Mouse (Mus musculus) ES-E14 (cell line): ENCODE data around the gene Tnfrsf11a. TPM values are rescaled to one million over a fixed set of nuclear protein-coding genes. Genes with fewer than 3 reads are reported as not detected.

ENCODE experiments used
- DNase-seq: peaks from one replicate; pipeline ENCODE4 v3.0.0-alpha.2; 2013; ENCODE audit warnings: low read depth, low spot score
- H3K27ac ChIP-seq: 2 replicates; pipeline ENCODE4 v1.5.1; 2012; ENCODE audit warnings: low read depth, mild to moderate bottlenecking, low read length, moderate library complexity, mixed read lengths; ENCODE audit not compliant: poor library complexity, insufficient read depth, severe bottlenecking
- H3K36me3 ChIP-seq: 2 replicates; pipeline ENCODE4 v1.6.1; 2012; ENCODE audit warnings: mild to moderate bottlenecking, low read length, moderate library complexity, mixed read lengths; ENCODE audit not compliant: control insufficient read depth, poor library complexity, insufficient read depth, severe bottlenecking
- H3K4me1 ChIP-seq, 2 experiments: fragments of 150-350 bp in 1 of 2; sonication (generic) in 1 of 2; 2 replicates each; pipeline ENCODE4 v1.6.1; 2012; ENCODE audit warnings: low read length in 2 of 2, mild to moderate bottlenecking in 1 of 2, mixed read lengths in 1 of 2; ENCODE audit not compliant: control insufficient read depth in 2 of 2, insufficient read depth in 2 of 2, poor library complexity in 1 of 2
- H3K4me3 ChIP-seq, 2 experiments: fragments of 150-350 bp in 1 of 2; sonication (generic) in 1 of 2; 2 replicates each; pipeline ENCODE4 v1.5.1; 2012; ENCODE audit warnings: low read length in 2 of 2, low read depth in 1 of 2, mild to moderate bottlenecking in 1 of 2, mixed read lengths in 1 of 2; ENCODE audit not compliant: insufficient read depth in 1 of 2, poor library complexity in 1 of 2, severe bottlenecking in 1 of 2
- H3K9ac ChIP-seq: 2 replicates; pipeline ENCODE4 v1.6.1; 2012; ENCODE audit warnings: low read depth, mild to moderate bottlenecking, low read length, mixed read lengths; ENCODE audit not compliant: poor library complexity, insufficient read depth, severe bottlenecking
- H3K9me3 ChIP-seq: fragments of 150-350 bp; sonication (generic); 2 replicates; pipeline ENCODE4 v1.6.1; 2012; ENCODE audit warnings: low read depth, mild to moderate bottlenecking, low read length; ENCODE audit not compliant: control insufficient read depth, insufficient read depth
- CHD2 ChIP-seq: IDR thresholded peaks from 2 replicates; pipeline ENCODE4 v1.6.1; 2014; ENCODE audit warnings: mild to moderate bottlenecking, low read depth, low read length, inconsistent platforms
- HCFC1 ChIP-seq: IDR thresholded peaks from 2 replicates; pipeline ENCODE4 v1.6.1; 2012; ENCODE audit warnings: low read length, inconsistent platforms, borderline replicate concordance; ENCODE audit not compliant: insufficient read depth
- MAFK ChIP-seq: IDR thresholded peaks from 2 replicates; pipeline ENCODE4 v1.6.1; 2014; ENCODE audit warnings: mild to moderate bottlenecking, low read depth, low read length, inconsistent platforms; ENCODE audit not compliant: insufficient read depth
- ZC3H11A ChIP-seq: IDR thresholded peaks from 2 replicates; pipeline ENCODE4 v1.6.1; 2012; ENCODE audit warnings: low read depth, mild to moderate bottlenecking, inconsistent platforms, low read length, borderline replicate concordance
- ZNF384 ChIP-seq: IDR thresholded peaks from 2 replicates; pipeline ENCODE4 v1.6.1; 2012; ENCODE audit warnings: low read depth, low read length, inconsistent platforms
- in situ Hi-C, 2 experiments: fragments of 600-800 bp; cut with MboI; formaldehyde crosslinking; loops; one replicate each; pipeline ENCODE4 v1.15.1; 2025; ENCODE audit warnings: low sequenced_read_pairs in 2 of 2, inconsistent platforms in 1 of 2; ENCODE audit not compliant: unreplicated experiment in 2 of 2
- total RNA-seq: library from RNA; depleted of rRNA; stranded (reverse); fragments of 300-350 nt; gene quantifications from 2 replicates; pipeline ENCODE4 v1.2.3, GENCODE M21; 2012

Gene Tnfrsf11a
- total RNA-seq, 1 experiment: 2.1 TPM

DNA sequence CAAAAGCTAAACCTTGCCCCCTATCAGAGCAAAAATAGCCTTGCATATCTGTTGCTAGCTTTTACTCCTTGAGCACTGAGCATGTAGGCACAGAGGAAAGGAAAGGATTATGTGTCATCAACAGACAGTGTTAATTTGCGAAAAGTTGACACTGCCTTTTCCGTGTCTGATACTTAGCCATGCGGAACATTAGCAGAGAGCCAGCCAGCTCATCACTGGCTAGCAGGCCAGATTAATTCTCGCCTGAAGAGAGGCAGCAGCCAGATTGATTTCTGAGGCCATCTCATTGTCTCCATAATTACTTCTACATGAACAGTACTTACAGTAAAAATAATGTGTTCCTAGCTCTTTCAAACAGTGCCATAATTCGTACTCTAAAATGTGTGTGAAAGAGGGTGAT, 48.7 kb downstream of the Tnfrsf11a start:
- TF ChIP-seq MAFK (no peak), CHD2 (no peak), ZNF384 (no peak), HCFC1 (no peak), ZC3H11A (no peak)
- Histone ChIP-seq H3K4me3 (no peak overlapping the region), H3K9ac (no peak overlapping the region), H3K9me3 (no peaks in the 10 kb centered on the region), H3K4me1 (no peaks in the 10 kb centered on the region), H3K27ac (no peak overlapping the region), H3K36me3 (no peaks in the 10 kb centered on the region)
- in situ Hi-C loops: no loop called here
- DNase-seq: no peak

DNA sequence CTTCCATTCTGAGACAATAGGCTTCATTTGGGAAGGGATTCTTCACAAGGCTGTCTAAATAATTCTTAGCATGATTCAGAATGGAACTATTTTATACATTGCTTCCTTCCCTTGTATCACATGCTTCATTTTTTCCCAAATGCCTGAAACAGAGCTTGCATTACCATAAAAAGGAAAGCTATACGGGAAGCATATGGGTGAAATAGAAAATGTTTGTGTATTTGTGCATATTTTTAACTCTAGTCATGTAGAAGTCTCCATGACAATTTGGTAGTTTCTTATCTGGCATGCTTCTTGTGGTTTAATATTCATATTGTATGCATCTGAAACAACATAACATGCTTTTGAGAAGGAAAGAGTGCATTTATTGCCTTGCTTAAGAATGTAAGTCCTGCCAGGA, 52.3 kb downstream of the Tnfrsf11a start:
- in situ Hi-C loops: no loop called here
- H3K27ac ChIP-seq: no peak overlapping the region
- no peak overlapping the region for H3K9ac ChIP-seq
- TF ChIP-seq ZC3H11A: no peak
- no peak for TF ChIP-seq MAFK
- no peak for TF ChIP-seq HCFC1
- no peak for TF ChIP-seq CHD2
- no peak for TF ChIP-seq ZNF384
- no peaks in the 10 kb centered on the region for H3K4me1 ChIP-seq
- H3K36me3 ChIP-seq: no peaks in the 10 kb centered on the region
- no peak for DNase-seq
- H3K4me3 ChIP-seq: no peak overlapping the region
- no peaks in the 10 kb centered on the region for H3K9me3 ChIP-seq

DNA sequence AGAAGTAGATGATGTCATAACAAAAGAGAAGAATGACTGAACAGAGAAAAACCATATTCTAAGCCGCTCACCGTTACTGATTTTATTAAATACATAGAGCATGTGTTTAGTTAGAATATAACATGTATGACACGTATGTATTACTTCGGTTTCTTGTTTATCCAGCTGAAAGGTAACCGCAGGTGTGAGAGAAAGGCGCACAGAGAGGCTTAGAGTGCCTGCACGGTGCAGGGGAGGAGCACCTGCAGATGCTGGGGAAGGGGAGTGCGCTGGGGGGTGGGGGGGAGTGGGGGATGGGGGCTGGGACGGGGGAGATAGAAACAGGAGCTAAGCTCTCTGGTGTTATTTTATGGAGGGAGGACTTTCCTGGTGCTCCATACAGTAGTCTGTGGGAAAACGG, 62.4 kb downstream of the Tnfrsf11a start:
- H3K9me3 ChIP-seq: no peaks in the 10 kb centered on the region
- DNase-seq: no peak
- H3K36me3 ChIP-seq: no peaks in the 10 kb centered on the region
- no peak overlapping the region for H3K27ac ChIP-seq
- no peak overlapping the region for H3K4me3 ChIP-seq
- TF ChIP-seq ZNF384: no peak
- TF ChIP-seq ZC3H11A: no peak
- TF ChIP-seq MAFK: no peak
- no peak for TF ChIP-seq CHD2
- no peak for TF ChIP-seq HCFC1
- in situ Hi-C loops: no loop called here
- H3K4me1 ChIP-seq: peaks cover 0 to 5% of the 10 kb centered on the region in 2 experiments; a peak in 1 of 4 replicates
- H3K9ac ChIP-seq: no peak overlapping the region

DNA sequence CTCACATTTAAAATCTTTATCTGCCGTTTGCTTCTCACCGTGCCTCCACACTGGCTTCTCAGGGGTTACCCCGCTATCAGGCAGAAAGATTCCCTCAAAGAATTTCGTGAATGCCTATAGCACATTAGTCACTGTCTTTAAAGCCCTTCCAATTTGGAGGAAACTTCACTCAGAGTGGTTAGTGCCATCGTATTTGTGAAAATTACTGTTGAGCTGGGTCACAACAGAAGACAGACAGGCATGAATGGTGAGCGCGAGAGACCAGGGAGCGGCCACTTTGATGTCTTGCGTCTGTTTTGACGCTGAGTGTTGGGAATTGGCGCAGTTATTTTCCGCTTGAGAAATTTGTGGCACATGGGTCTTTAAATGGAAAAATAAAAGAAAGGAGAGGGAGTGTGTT, 62.9 kb downstream of the Tnfrsf11a start:
- Histone ChIP-seq H3K9ac (no peak overlapping the region), H3K4me3 (no peak overlapping the region), H3K36me3 (no peaks in the 10 kb centered on the region), H3K27ac (no peak overlapping the region), H3K4me1 (peaks cover 0 to 5% of the 10 kb centered on the region in 2 experiments; a peak in 1 of 4 replicates), H3K9me3 (no peaks in the 10 kb centered on the region)
- TF ChIP-seq ZC3H11A (no peak), CHD2 (no peak), HCFC1 (no peak), ZNF384 (no peak), MAFK (no peak)
- no peak for DNase-seq
- in situ Hi-C loops: no loop called here

DNA sequence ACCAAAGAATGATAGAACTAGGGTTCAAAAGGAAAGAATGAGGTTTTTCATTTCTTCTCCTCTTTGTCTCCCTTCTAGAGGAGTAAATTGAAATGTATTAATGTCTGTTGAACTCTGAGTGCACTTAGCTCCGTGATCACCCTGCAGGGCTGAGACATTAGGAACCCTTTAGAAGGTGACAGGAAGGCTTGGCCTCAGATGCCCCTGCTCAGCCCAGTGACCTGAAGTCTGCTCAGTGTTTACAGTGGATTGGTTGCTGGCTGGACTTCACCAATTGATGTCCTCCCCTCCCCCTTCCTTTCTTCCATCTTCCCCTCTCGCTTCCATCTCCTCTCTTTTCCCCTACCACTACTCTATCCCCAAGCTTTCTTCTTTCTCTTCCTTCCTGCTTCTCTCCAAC, 63.3 kb downstream of the Tnfrsf11a start:
- H3K9me3 ChIP-seq: no peaks in the 10 kb centered on the region
- DNase-seq: no peak
- no peak overlapping the region for H3K27ac ChIP-seq
- TF ChIP-seq MAFK: no peak
- TF ChIP-seq HCFC1: no peak
- no peak for TF ChIP-seq ZNF384
- no peak for TF ChIP-seq CHD2
- no peak for TF ChIP-seq ZC3H11A
- peaks cover 0 to 5% of the 10 kb centered on the region in 2 experiments; a peak in 1 of 4 replicates for H3K4me1 ChIP-seq
- H3K9ac ChIP-seq: no peak overlapping the region
- no peak overlapping the region for H3K4me3 ChIP-seq
- in situ Hi-C loops: no loop called here
- H3K36me3 ChIP-seq: no peaks in the 10 kb centered on the region
